Mouse (Mus musculus) CH12.LX (cell line): ENCODE data around the gene Mettl24. TPM values are rescaled to one million over a fixed set of nuclear protein-coding genes. Genes with fewer than 3 reads are reported as not detected.

ENCODE experiments used
- DNase-seq: peaks from one replicate; pipeline ENCODE4 v3.0.0-alpha.2; 2013; ENCODE audit errors: extremely low read depth
- H3K27ac ChIP-seq: 2 replicates; pipeline ENCODE4 v1.5.1; 2012; ENCODE audit warnings: low read depth, mild to moderate bottlenecking, control low read depth, moderate library complexity; ENCODE audit not compliant: insufficient read depth
- H3K27me3 ChIP-seq: replicated peaks from 2 replicates; pipeline ENCODE3; 2012; ENCODE audit warnings: inconsistent platforms
- H3K36me3 ChIP-seq, 2 experiments: replicated peaks in 1 of 2; 2 replicates each; pipeline versions ENCODE3 to v1.6.1; 2012; ENCODE audit warnings: inconsistent platforms in 1 of 2, low read length in 1 of 2, mild to moderate bottlenecking in 1 of 2, mixed read lengths in 1 of 2, moderate library complexity in 1 of 2; ENCODE audit not compliant: control insufficient read depth in 1 of 2, insufficient read depth in 1 of 2
- H3K4me1 ChIP-seq, 2 experiments: 2 replicates each; pipeline ENCODE4 v1.6.1; 2012; ENCODE audit warnings: inconsistent platforms in 1 of 2, moderate library complexity in 1 of 2; ENCODE audit not compliant: insufficient read depth in 2 of 2, control insufficient read depth in 1 of 2
- H3K4me2 ChIP-seq: 2 replicates; pipeline ENCODE4 v1.6.1; 2012; ENCODE audit warnings: low read depth, mild to moderate bottlenecking, control low read depth; ENCODE audit not compliant: poor library complexity, insufficient read depth, severe bottlenecking
- H3K4me3 ChIP-seq, 3 experiments: fragments of 150-350 bp in 1 of 3; sonication (generic) in 1 of 3; replicated peaks in 1 of 3; 2 replicates each; pipeline versions ENCODE3 to v1.5.1; 2011 to 2012; ENCODE audit warnings: low read depth in 2 of 3, low read length in 2 of 3, mild to moderate bottlenecking in 2 of 3, moderate library complexity in 2 of 3, control low read depth in 1 of 3, improper control_type of control experiment in 1 of 3, inconsistent platforms in 1 of 3, mixed read lengths in 1 of 3; ENCODE audit not compliant: poor library complexity in 1 of 3
- H3K79me2 ChIP-seq: replicated peaks from 2 replicates; pipeline ENCODE4 v1.6.1; 2012; ENCODE audit warnings: mild to moderate bottlenecking, moderate library complexity; ENCODE audit not compliant: control insufficient read depth, poor library complexity, insufficient read depth, severe bottlenecking; ENCODE audit errors: extremely low read depth
- H3K9ac ChIP-seq: 2 replicates; pipeline ENCODE4 v1.6.1; 2012; ENCODE audit warnings: low read depth, mild to moderate bottlenecking, control low read depth, moderate library complexity; ENCODE audit not compliant: insufficient read depth
- H3K9me3 ChIP-seq: replicated peaks from 2 replicates; pipeline ENCODE3; 2012; ENCODE audit warnings: low read length, inconsistent platforms, mixed read lengths
- CHD2 ChIP-seq: IDR thresholded peaks from 2 replicates; pipeline ENCODE4 v1.6.1; 2011; ENCODE audit warnings: low read length, improper control_type of control experiment
- E2F4 ChIP-seq: IDR thresholded peaks from 2 replicates; pipeline ENCODE4 v1.6.1; 2011; ENCODE audit warnings: low read depth, low read length, improper control_type of control experiment; ENCODE audit not compliant: insufficient replicate concordance
- EP300 ChIP-seq: IDR thresholded peaks from 2 replicates; pipeline ENCODE4 v1.6.1; 2011; ENCODE audit warnings: low read length, improper control_type of control experiment
- ETS1 ChIP-seq: conservative IDR thresholded peaks from 2 replicates; pipeline ENCODE4 v1.6.1; 2012; ENCODE audit warnings: low read depth, mild to moderate bottlenecking, inconsistent platforms, low read length, improper control_type of control experiment, moderate library complexity
- GABPA ChIP-seq: IDR thresholded peaks from 2 replicates; pipeline ENCODE4 v1.6.1; 2012; ENCODE audit warnings: low read depth, low read length, improper control_type of control experiment, inconsistent platforms; ENCODE audit not compliant: insufficient replicate concordance
- HCFC1 ChIP-seq: IDR thresholded peaks from 2 replicates; pipeline ENCODE4 v1.6.1; 2012; ENCODE audit warnings: low read depth, mild to moderate bottlenecking, inconsistent platforms, low read length, improper control_type of control experiment
- IRF4 ChIP-seq: IDR thresholded peaks from 2 replicates; pipeline ENCODE4 v1.6.1; 2014; ENCODE audit warnings: low read depth, mild to moderate bottlenecking, inconsistent platforms, low read length, improper control_type of control experiment
- JUND ChIP-seq: conservative IDR thresholded peaks from 2 replicates; pipeline ENCODE4 v1.6.1; 2011; ENCODE audit warnings: low read depth, low read length, improper control_type of control experiment
- MAX ChIP-seq: IDR thresholded peaks from 2 replicates; pipeline ENCODE4 v1.6.1; 2011; ENCODE audit warnings: low read length, improper control_type of control experiment
- MAZ ChIP-seq: IDR thresholded peaks from 2 replicates; pipeline ENCODE4 v1.6.1; 2012; ENCODE audit warnings: low read depth, mild to moderate bottlenecking, inconsistent platforms, low read length, improper control_type of control experiment, moderate library complexity
- MEF2A ChIP-seq: IDR thresholded peaks from 2 replicates; pipeline ENCODE4 v1.6.1; 2014; ENCODE audit warnings: low read depth, mild to moderate bottlenecking, inconsistent platforms, low read length, improper control_type of control experiment, borderline replicate concordance
- MXI1 ChIP-seq: IDR thresholded peaks from 2 replicates; pipeline ENCODE4 v1.6.1; 2011; ENCODE audit warnings: mild to moderate bottlenecking, low read depth, low read length, improper control_type of control experiment
- MYC ChIP-seq: IDR thresholded peaks from 2 replicates; pipeline ENCODE4 v1.6.1; 2011; ENCODE audit warnings: low read depth, mild to moderate bottlenecking, improper control_type of control experiment, low read length
- PAX5 ChIP-seq: IDR thresholded peaks from 2 replicates; pipeline ENCODE4 v1.6.1; 2012; ENCODE audit warnings: low read length, inconsistent platforms, mixed read lengths
- POLR2A ChIP-seq: IDR thresholded peaks from 2 replicates; pipeline ENCODE4 v1.6.1; 2011; ENCODE audit warnings: low read depth, mild to moderate bottlenecking, improper control_type of control experiment, low read length
- RAD21 ChIP-seq: IDR thresholded peaks from 2 replicates; pipeline ENCODE4 v1.6.1; 2011; ENCODE audit warnings: low read depth, mild to moderate bottlenecking, low read length, improper control_type of control experiment, moderate library complexity
- RCOR1 ChIP-seq: conservative IDR thresholded peaks from 2 replicates; pipeline ENCODE4 v1.6.1; 2012; ENCODE audit warnings: low read depth, mild to moderate bottlenecking, inconsistent platforms, low read length, improper control_type of control experiment
- SMC3 ChIP-seq: IDR thresholded peaks from 2 replicates; pipeline ENCODE4 v1.6.1; 2011; ENCODE audit warnings: low read depth, low read length, improper control_type of control experiment
- TBP ChIP-seq: conservative IDR thresholded peaks from 2 replicates; pipeline ENCODE4 v1.6.1; 2011; ENCODE audit warnings: low read depth, low read length, improper control_type of control experiment
- UBTF ChIP-seq: IDR thresholded peaks from 2 replicates; pipeline ENCODE4 v1.6.1; 2012; ENCODE audit warnings: low read depth, mild to moderate bottlenecking, inconsistent platforms, low read length, improper control_type of control experiment, moderate library complexity
- USF2 ChIP-seq: conservative IDR thresholded peaks from 2 replicates; pipeline ENCODE4 v1.6.1; 2011; ENCODE audit warnings: low read depth, low read length, improper control_type of control experiment
- ZC3H11A ChIP-seq: IDR thresholded peaks from 2 replicates; pipeline ENCODE4 v1.6.1; 2012; ENCODE audit warnings: low read depth, mild to moderate bottlenecking, inconsistent platforms, low read length, improper control_type of control experiment
- ZKSCAN1 ChIP-seq: IDR thresholded peaks from 2 replicates; pipeline ENCODE4 v1.6.1; 2012; ENCODE audit warnings: low read depth, inconsistent platforms, low read length, improper control_type of control experiment, borderline replicate concordance
- ZMIZ1 ChIP-seq: IDR thresholded peaks from 2 replicates; pipeline ENCODE4 v1.6.1; 2012; ENCODE audit warnings: low read depth, mild to moderate bottlenecking, inconsistent platforms, low read length, improper control_type of control experiment
- ZNF384 ChIP-seq: IDR thresholded peaks from 2 replicates; pipeline ENCODE4 v1.6.1; 2012; ENCODE audit warnings: low read depth, low read length, improper control_type of control experiment, inconsistent platforms
- dilution Hi-C: fragments of 300-500 bp; cut with MboI; formaldehyde crosslinking; loops from 2 replicates; pipeline ENCODE4 v1.14.3; 2020; ENCODE audit warnings: low sequenced_read_pairs; ENCODE audit not compliant: extremely low pct_unique_long_range_greater_than_20kb, extremely low pct_ligation_motif_present
- in situ Hi-C: fragments of 300-500 bp; cut with MboI; formaldehyde crosslinking; loops from 3 replicates; pipeline ENCODE4 v1.14.3; 2019; ENCODE audit warnings: low sequenced_read_pairs, low pct_ligation_motif_present, low pct_unique_long_range_greater_than_20kb, mixed read lengths
- polyA plus RNA-seq: library from polyadenylated mRNA; unstranded; fragments of >175 nt; gene quantifications from 2 replicates; pipeline ENCODE4 v1.2.1, GENCODE M21; 2012; ENCODE audit warnings: low read depth; ENCODE audit not compliant: insufficient read length
- total RNA-seq, 2 experiments: library from RNA; depleted of rRNA; stranded (reverse); fragments of 300-350 nt in 1 of 2; fragments of >200 nt in 1 of 2; gene quantifications; 2 replicates each; pipeline ENCODE4 v1.2.3; 2012 to 2014

Mettl24 gene
- total and polyA plus RNA-seq, 3 experiments: not detected

- no peak overlapping the region for H3K4me2 ChIP-seq
- H3K4me1 ChIP-seq: no peaks in the 10 kb centered on the region; a peak in 1 of 4 replicates
- H3K36me3 ChIP-seq: no peaks in the 10 kb centered on the region
- no peak overlapping the region for H3K9ac ChIP-seq
- no peaks in the 10 kb centered on the region for H3K27me3 ChIP-seq
- H3K27ac ChIP-seq: no peak overlapping the region
- H3K4me3 ChIP-seq: no peak overlapping the region
- no peak for TF ChIP-seq ZC3H11A
- no peak for TF ChIP-seq MXI1
- no peak for TF ChIP-seq MEF2A
- no peak for TF ChIP-seq GABPA
- no peak for TF ChIP-seq CHD2
- no peak for TF ChIP-seq USF2
- no peak for TF ChIP-seq SMC3
- TF ChIP-seq UBTF: no peak
- TF ChIP-seq JUND: no peak
- TF ChIP-seq MAZ: no peak
- TF ChIP-seq HCFC1: no peak
- TF ChIP-seq ZKSCAN1: no peak
- in situ Hi-C loops (no loop called here), dilution Hi-C loops (no loop called here)
- DNase-seq: no peak
- H3K9me3 ChIP-seq: no peaks in the 10 kb centered on the region
- H3K79me2 ChIP-seq: no peaks in the 10 kb centered on the region
Observed at GRCm38 (mm10) chr10:40775151-40775550, 92.1 kb downstream of the Mettl24 start.

DNA sequence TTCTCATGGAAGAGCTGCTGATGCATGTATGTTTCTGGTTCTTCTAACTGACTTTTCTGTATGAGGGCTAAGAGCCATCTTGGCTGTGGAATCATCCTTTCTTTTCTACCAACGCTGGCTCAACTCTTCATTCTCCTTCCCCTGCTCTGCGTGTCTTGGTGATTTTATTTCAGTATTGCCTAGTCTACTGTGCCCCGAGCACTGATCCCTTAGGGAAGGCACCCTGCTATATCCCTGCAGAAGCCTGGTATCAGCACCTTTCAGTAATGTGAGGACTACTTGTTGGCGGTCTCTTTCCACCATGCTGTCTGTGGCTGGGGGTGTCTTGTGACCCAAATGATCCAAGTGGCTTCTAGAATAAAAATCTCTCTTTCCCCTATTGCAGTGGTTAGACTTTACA, 92.6 kb downstream of the Mettl24 start:
- Histone ChIP-seq H3K79me2 (no peaks in the 10 kb centered on the region), H3K4me2 (no peak overlapping the region), H3K4me3 (no peak overlapping the region), H3K4me1 (no peaks in the 10 kb centered on the region; a peak in 1 of 4 replicates), H3K27ac (no peak overlapping the region), H3K27me3 (no peaks in the 10 kb centered on the region), H3K9ac (no peak overlapping the region), H3K9me3 (no peaks in the 10 kb centered on the region), H3K36me3 (no peaks in the 10 kb centered on the region)
- no peak for TF ChIP-seq PAX5
- TF ChIP-seq HCFC1: no peak
- no peak for TF ChIP-seq RAD21
- TF ChIP-seq MYC: no peak
- in situ Hi-C loops (no loop called here), dilution Hi-C loops (no loop called here)
- no peak for DNase-seq

- Histone ChIP-seq H3K27me3 (no peaks in the 10 kb centered on the region), H3K9ac (no peak overlapping the region), H3K9me3 (no peaks in the 10 kb centered on the region), H3K36me3 (no peaks in the 10 kb centered on the region), H3K4me1 (no peaks in the 10 kb centered on the region; a peak in 1 of 4 replicates), H3K4me2 (no peak overlapping the region), H3K4me3 (no peak overlapping the region), H3K79me2 (no peaks in the 10 kb centered on the region), H3K27ac (no peak overlapping the region)
- DNase-seq: no peak
- TF ChIP-seq MAX (no peak), IRF4 (no peak), RCOR1 (no peak), E2F4 (no peak), EP300 (no peak), POLR2A (no peak), MXI1 (no peak), JUND (no peak), RAD21 (no peak), ZMIZ1 (no peak), SMC3 (no peak), ZNF384 (no peak), ETS1 (no peak), PAX5 (no peak), MYC (no peak), TBP (no peak), USF2 (no peak)
- in situ Hi-C loops: no loop called here
- dilution Hi-C loops: no loop called here
Observed at GRCm38 (mm10) chr10:40777171-40777570, 94.1 kb downstream of the Mettl24 start.
